Mouse (Mus musculus) embryonic facial prominence, embryonic 12.5 days (tissue): ENCODE data around the gene Daam1. TPM values are rescaled to one million over a fixed set of nuclear protein-coding genes. Genes with fewer than 3 reads are reported as not detected.

Experiments used
- ATAC-seq: fragments of 200-750 bp; cut with Nextera tagmentation; 2 replicates; pipeline ENCODE4 v1.8.0; 2017; ENCODE audit not compliant: insufficient number of reproducible peaks, insufficient read depth, low FRiP score, low TSS enrichment
- H3K27ac ChIP-seq: fragments of 300-500 bp; sonication (generic); 2 replicates; pipeline ENCODE4 v1.5.1; 2016; ENCODE audit warnings: mild to moderate bottlenecking
- H3K27me3 ChIP-seq: fragments of 300-500 bp; sonication (generic); 2 replicates; pipeline ENCODE4 v1.6.1; 2016; ENCODE audit warnings: mild to moderate bottlenecking, moderate library complexity
- H3K36me3 ChIP-seq: fragments of 300-500 bp; sonication (generic); 2 replicates; pipeline ENCODE4 v1.6.1; 2016; ENCODE audit warnings: mild to moderate bottlenecking
- H3K4me1 ChIP-seq: fragments of 300-500 bp; sonication (generic); 2 replicates; pipeline ENCODE4 v1.6.1; 2016
- H3K4me2 ChIP-seq: fragments of 300-500 bp; sonication (generic); replicated peaks from 2 replicates; pipeline ENCODE4 v1.6.1; 2016; ENCODE audit warnings: mild to moderate bottlenecking, moderate library complexity
- H3K4me3 ChIP-seq: fragments of 300-500 bp; sonication (generic); 2 replicates; pipeline ENCODE4 v1.5.1; 2016; ENCODE audit warnings: mild to moderate bottlenecking
- H3K9ac ChIP-seq: fragments of 300-500 bp; sonication (generic); 2 replicates; pipeline ENCODE4 v1.6.1; 2016; ENCODE audit warnings: mild to moderate bottlenecking, moderate library complexity
- H3K9me3 ChIP-seq: fragments of 300-500 bp; sonication (generic); 2 replicates; pipeline ENCODE4 v1.6.1; 2016; ENCODE audit warnings: mild to moderate bottlenecking, moderate library complexity
- WGBS: fragments of 180-500 bp; shearing (Covaris S2); methylation state at CpG from one replicate; pipeline ENCODE4 v1.1.7; 2016; 5-methylcytosine and 5-hydroxymethylcytosine counted together
- polyA plus RNA-seq: library from polyadenylated mRNA; unstranded; fragments of >200 nt; fragmentation: Nextera tagmentation; extraction: Ambion mirVana; gene quantifications from 2 replicates; pipeline ENCODE4 v1.2.1, GENCODE M21; 2016

The Daam1 gene
- polyA plus RNA-seq, 1 experiment from 2014 or later, result 8.4 TPM

- Histone ChIP-seq H3K4me3 (no peak overlapping the region), H3K36me3 (no peaks in the 10 kb centered on the region), H3K27me3 (no peaks in the 10 kb centered on the region), H3K9me3 (no peaks in the 10 kb centered on the region), H3K9ac (no peak overlapping the region), H3K4me2 (no peak overlapping the region), H3K27ac (no peak overlapping the region), H3K4me1 (no peaks in the 10 kb centered on the region)
- 88% methylated on average over 3 of the region's 3 CpGs for WGBS
- no peak for ATAC-seq
Observed at GRCm38 (mm10) chr12:71809550-71809949, 21.3 kb upstream of the Daam1 start.

- Histone ChIP-seq H3K4me1 (no peaks in the 10 kb centered on the region), H3K9ac (no peak overlapping the region), H3K27ac (no peak overlapping the region), H3K9me3 (no peaks in the 10 kb centered on the region), H3K4me2 (no peak overlapping the region), H3K27me3 (no peaks in the 10 kb centered on the region), H3K36me3 (no peaks in the 10 kb centered on the region), H3K4me3 (no peak overlapping the region)
- ATAC-seq, result no peak
- WGBS, result 88% methylated on average over 14 of the region's 14 CpGs
Observed at GRCm38 (mm10) chr12:71812567-71812966, 18.3 kb upstream of the Daam1 start.

GRCm38 (mm10) chr12:71813251-71813650, 17.6 kb upstream of the Daam1 start:
- no peaks in the 10 kb centered on the region for H3K27me3 ChIP-seq
- H3K27ac ChIP-seq, result no peak overlapping the region
- H3K4me2 ChIP-seq, result no peak overlapping the region
- ATAC-seq, result no peak
- no peak overlapping the region for H3K4me3 ChIP-seq
- no peaks in the 10 kb centered on the region for H3K36me3 ChIP-seq
- H3K4me1 ChIP-seq, result no peaks in the 10 kb centered on the region
- WGBS, result 88% methylated on average over 9 of the region's 9 CpGs
- H3K9ac ChIP-seq, result no peak overlapping the region
- no peaks in the 10 kb centered on the region for H3K9me3 ChIP-seq

- Histone ChIP-seq H3K9me3 (no peaks in the 10 kb centered on the region), H3K4me3 (no peak overlapping the region), H3K9ac (no peak overlapping the region), H3K27me3 (no peaks in the 10 kb centered on the region), H3K4me2 (no peak overlapping the region), H3K36me3 (no peaks in the 10 kb centered on the region), H3K27ac (no peak overlapping the region), H3K4me1 (no peaks in the 10 kb centered on the region)
- ATAC-seq, result no peak
- 61% methylated on average over 7 of the region's 7 CpGs for WGBS
Observed at GRCm38 (mm10) chr12:71813761-71814160, 17.1 kb upstream of the Daam1 start.

- H3K9ac ChIP-seq, result no peak overlapping the region
- no peak for ATAC-seq
- H3K27me3 ChIP-seq, result no peaks in the 10 kb centered on the region
- 81% methylated on average over 5 of the region's 5 CpGs for WGBS
- H3K4me1 ChIP-seq, result no peaks in the 10 kb centered on the region
- H3K36me3 ChIP-seq, result no peaks in the 10 kb centered on the region
- H3K4me3 ChIP-seq, result no peak overlapping the region
- H3K27ac ChIP-seq, result no peak overlapping the region
- no peaks in the 10 kb centered on the region for H3K9me3 ChIP-seq
- H3K4me2 ChIP-seq, result no peak overlapping the region
Observed at GRCm38 (mm10) chr12:71820094-71820493, 10.8 kb upstream of the Daam1 start.

GRCm38 (mm10) chr12:71821272-71821671, 9.6 kb upstream of the Daam1 start:
- H3K4me1 ChIP-seq, result no peaks in the 10 kb centered on the region
- no peak overlapping the region for H3K9ac ChIP-seq
- no peaks in the 10 kb centered on the region for H3K36me3 ChIP-seq
- H3K4me3 ChIP-seq, result no peak overlapping the region
- WGBS, result 91% methylated on average over 5 of the region's 5 CpGs
- no peaks in the 10 kb centered on the region for H3K27me3 ChIP-seq
- H3K4me2 ChIP-seq, result no peak overlapping the region
- no peak overlapping the region for H3K27ac ChIP-seq
- no peak for ATAC-seq
- H3K9me3 ChIP-seq, result no peaks in the 10 kb centered on the region

- no peaks in the 10 kb centered on the region for H3K36me3 ChIP-seq
- no peak for ATAC-seq
- H3K27ac ChIP-seq, result no peak overlapping the region
- WGBS, result 78% methylated on average over 8 of the region's 8 CpGs
- H3K9ac ChIP-seq, result no peak overlapping the region
- no peak overlapping the region for H3K4me2 ChIP-seq
- no peak overlapping the region for H3K4me3 ChIP-seq
- H3K27me3 ChIP-seq, result no peaks in the 10 kb centered on the region
- H3K9me3 ChIP-seq, result no peaks in the 10 kb centered on the region
- no peaks in the 10 kb centered on the region for H3K4me1 ChIP-seq
Observed at GRCm38 (mm10) chr12:71821743-71822142, 9.1 kb upstream of the Daam1 start.

GRCm38 (mm10) chr12:71824927-71825326, 6.0 kb upstream of the Daam1 start:
- ATAC-seq, result no peak
- no peak overlapping the region for H3K4me2 ChIP-seq
- no peak overlapping the region for H3K9ac ChIP-seq
- no peak overlapping the region for H3K4me3 ChIP-seq
- 74% methylated on average over 6 of the region's 6 CpGs for WGBS
- H3K36me3 ChIP-seq, result no peaks in the 10 kb centered on the region
- H3K4me1 ChIP-seq, result 0 out of 2 replicates have a peak, but pooled peaks cover under 1% of the 10 kb centered on the region
- no peak overlapping the region for H3K27ac ChIP-seq
- H3K27me3 ChIP-seq, result no peaks in the 10 kb centered on the region
- H3K9me3 ChIP-seq, result no peaks in the 10 kb centered on the region

- WGBS, result 15% methylated on average over 10 of the region's 10 CpGs
- peak overlapping the region; percentile 87 for H3K4me3 ChIP-seq
- ATAC-seq, result no peak
- no peaks in the 10 kb centered on the region for H3K27me3 ChIP-seq
- peaks cover 15% of the 10 kb centered on the region; the same call in 1 of the 2 replicates for H3K4me1 ChIP-seq
- H3K4me2 ChIP-seq, result peak overlapping the region; percentile 97
- no peaks in the 10 kb centered on the region for H3K36me3 ChIP-seq
- peak overlapping the region; percentile 60; the same call in 1 of the 2 replicates for H3K9ac ChIP-seq
- no peak overlapping the region for H3K27ac ChIP-seq
- H3K9me3 ChIP-seq, result no peaks in the 10 kb centered on the region
Observed at GRCm38 (mm10) chr12:71830139-71830538, 739 bp upstream of the Daam1 start.

- H3K27ac ChIP-seq, result peak overlapping the region; percentile 94
- H3K4me2 ChIP-seq, result peak overlapping the region; percentile 97
- under 1% methylated on average over 59 of the region's 59 CpGs for WGBS
- H3K27me3 ChIP-seq, result no peaks in the 10 kb centered on the region
- H3K36me3 ChIP-seq, result no peaks in the 10 kb centered on the region
- H3K4me1 ChIP-seq, result peaks cover 21% of the 10 kb centered on the region
- H3K4me3 ChIP-seq, result peak overlapping the region; percentile 87
- no peaks in the 10 kb centered on the region for H3K9me3 ChIP-seq
- ATAC-seq, result peak; percentile 42; the same call in 1 of the 2 replicates
- peak overlapping the region; percentile 71 for H3K9ac ChIP-seq
Observed at GRCm38 (mm10) chr12:71831258-71832087, 595 bp downstream of the Daam1 start.

- H3K9me3 ChIP-seq, result no peaks in the 10 kb centered on the region
- WGBS, result under 1% methylated on average over 12 of the region's 12 CpGs
- peak overlapping the region; percentile 97 for H3K4me2 ChIP-seq
- H3K27me3 ChIP-seq, result no peaks in the 10 kb centered on the region
- peaks cover 21% of the 10 kb centered on the region for H3K4me1 ChIP-seq
- no peaks in the 10 kb centered on the region for H3K36me3 ChIP-seq
- peak overlapping the region; percentile 87 for H3K4me3 ChIP-seq
- peak overlapping the region; percentile 94; the same call in 1 of the 2 replicates for H3K27ac ChIP-seq
- H3K9ac ChIP-seq, result peak overlapping the region; percentile 71
- ATAC-seq, result no peak
Observed at GRCm38 (mm10) chr12:71832225-71832624, 1.3 kb downstream of the Daam1 start.

GRCm38 (mm10) chr12:71834041-71834440, 3.2 kb downstream of the Daam1 start:
- H3K27ac ChIP-seq, result no peak overlapping the region
- no peaks in the 10 kb centered on the region for H3K27me3 ChIP-seq
- no peaks in the 10 kb centered on the region for H3K36me3 ChIP-seq
- no peak overlapping the region for H3K4me3 ChIP-seq
- H3K9me3 ChIP-seq, result no peaks in the 10 kb centered on the region
- H3K9ac ChIP-seq, result no peak overlapping the region
- 71% methylated on average over 7 of the region's 7 CpGs for WGBS
- H3K4me2 ChIP-seq, result no peak overlapping the region
- peaks cover 21% of the 10 kb centered on the region for H3K4me1 ChIP-seq
- no peak for ATAC-seq
